Comparison of ENCODE assay signal across 15 mouse cellular contexts in genomic region chr17:83187751-83188565, GRCm38 (mm10). TPM values are rescaled to one million over a fixed set of nuclear protein-coding genes. Genes with fewer than 3 reads are reported as not detected.
DNase-seq lines count a peak whose midpoint lies in the region; ATAC-seq lines count a peak whose summit lies in the region.
"Had no signal": no experiment of that assay in that cellular context is flagged by ENCODE, and none has a peak within 500 bp of the region (broad histone marks: within the 10 kb centered on the region; RNA-seq: fewer than 3 reads in every experiment).

No protein-coding gene starts in this region.

- H3K27me3 ChIP-seq in hindbrain, embryonic 13.5 days: peaks cover 21% of the 10 kb centered on the region; the same call in 1 of the 2 replicates
- H3K27me3 ChIP-seq: embryonic facial prominence, embryonic 12.5 days had no signal

- H3K4me2 ChIP-seq in hindbrain, embryonic 13.5 days: no peak overlapping the region
- H3K4me2 ChIP-seq: embryonic facial prominence, embryonic 12.5 days had no signal

- H3K4me1 ChIP-seq in hindbrain, embryonic 13.5 days (replicated peaks): peaks cover 18% of the 10 kb centered on the region

- DNase-seq in frontal cortex, postnatal 14 days (ENCODE audit: low spot score in 2 of 2): no peak
- DNase-seq in layer of hippocampus, adult 9-11 months: peak; percentile 23
- no peak for DNase-seq in layer of hippocampus, postnatal 14 days (ENCODE audit: low spot score in 2 of 2)
- peak; percentile 24 for DNase-seq in Muller cell, postnatal 12 days (ENCODE audit: inconsistent ontology term)
- DNase-seq in spleen, adult 18-20 months: no peak
- DNase-seq in adrenal gland, postnatal 10 days: no peak
- DNase-seq: cerebellum, adult 18-20 months; gastrocnemius, postnatal 25 days; kidney, adult 18-20 months; thymus, adult 2 months had no signal

- H3K27ac ChIP-seq in hindbrain, embryonic 13.5 days: no peak overlapping the region
- H3K27ac ChIP-seq: embryonic facial prominence, embryonic 12.5 days; macrophage had no signal

- 38% methylated on average over 11 of the region's 11 CpGs for WGBS in hindbrain, embryonic 13.5 days

- H3K36me3 ChIP-seq in hindbrain, embryonic 13.5 days: no peaks in the 10 kb centered on the region
- H3K36me3 ChIP-seq: embryonic facial prominence, embryonic 12.5 days had no signal

- no peak overlapping the region for H3K4me3 ChIP-seq in hindbrain, embryonic 13.5 days
- H3K4me3 ChIP-seq: embryonic facial prominence, embryonic 12.5 days had no signal

- no peak overlapping the region for H3K9ac ChIP-seq in hindbrain, embryonic 13.5 days
- H3K9ac ChIP-seq: embryonic facial prominence, embryonic 12.5 days had no signal

- peak; percentile 55 for ATAC-seq in frontal cortex, adult (ENCODE audit: low TSS enrichment)
- ATAC-seq in hindbrain, embryonic 13.5 days (ENCODE audit: low FRiP score): peak; percentile 70

- 0 out of 2 replicates have a peak, but pooled peaks cover 5% of the 10 kb centered on the region for H3K9me3 ChIP-seq in hindbrain, embryonic 13.5 days
- H3K9me3 ChIP-seq: embryonic facial prominence, embryonic 12.5 days had no signal

RNA-seq across cellular contexts. Expression of gene Pkdcc, which starts 27.1 kb away (rescaled TPM):
- 10 to 100 TPM; 18.6 to 21.3 TPM for total RNA-seq in layer of hippocampus, postnatal 14 days (2021)
- 4.4 and 5.7 TPM in 2 replicates for polyA plus RNA-seq in hindbrain, embryonic 13.5 days (2015; fragmentation: Nextera tagmentation; extraction: Ambion mirVana)
- total RNA-seq in adrenal gland, postnatal 10 days (2021): 100 to 1,000 TPM in 1 of 2 experiments, 10 to 100 TPM in 1; 95.0 to 101 TPM
- total RNA-seq: MEL had no signal

Comparison
In these comparisons a context has a peak if more than half of its experiments do, and no peak if none do; other contexts are left out.
1. DNase-seq: peak in layer of hippocampus, adult 9-11 months (single experiment) and Muller cell, postnatal 12 days (single experiment); none in frontal cortex, postnatal 14 days (0 of 2), layer of hippocampus, postnatal 14 days (0 of 2), spleen, adult 18-20 months (0 of 2) and adrenal gland, postnatal 10 days (single experiment).
2. RNA of gene Pkdcc, which starts 27.1 kb away (total RNA-seq): 95.0 to 101 TPM in adrenal gland, postnatal 10 days; 18.6 to 21.3 TPM in layer of hippocampus, postnatal 14 days; every median in the first group is over 4 times any median in the second.